Mouse (Mus musculus): Measurements from ENCODE around the gene Relch. TPM values are rescaled to one million over a fixed set of nuclear protein-coding genes. Genes with fewer than 3 reads are reported as not detected.
"Not testable (repeated sequence)": the region's sequence is repeated elsewhere in the genome, so short reads cannot be mapped to it uniquely, and the experiment has no call there.

The Relch gene
- polyA plus RNA-seq, 1 experiment: 11.4 TPM

- no peak overlapping the region for H3K4me3 ChIP-seq (ENCODE audit: control insufficient read depth, low read depth, low read length)
- 0 out of 2 replicates have a peak, but pooled peaks cover 2% of the 10 kb centered on the region for H3K4me1 ChIP-seq (ENCODE audit: control insufficient read depth, insufficient read depth, low read length)
- H3K36me3 ChIP-seq (ENCODE audit: control insufficient read depth, insufficient read depth, low read length): no peaks in the 10 kb centered on the region
- TF ChIP-seq POLR2A (IDR thresholded peaks at IDR 0.05; ENCODE audit: control insufficient read depth, low read depth, low read length): no peak
- TF ChIP-seq CTCF (IDR thresholded peaks at IDR 0.05; ENCODE audit: control insufficient read depth, insufficient read depth, insufficient replicate concordance, low read depth, low read length): no peak
- H3K27me3 ChIP-seq (ENCODE audit: control insufficient read depth, insufficient read depth, low read length): no peaks in the 10 kb centered on the region
- H3K27ac ChIP-seq (ENCODE audit: control insufficient read depth, insufficient read depth, low read depth, low read length): no peak overlapping the region
These were observed 95.9 kb downstream of the Relch start for GRCm38 (mm10) chr1:105759422-105760165.

GRCm38 (mm10) chr1:105765586-105765985 lies 101.9 kb downstream of the Relch start:
- Histone ChIP-seq H3K27me3 (ENCODE audit: control insufficient read depth, insufficient read depth, low read length) (no peaks in the 10 kb centered on the region), H3K4me1 (ENCODE audit: control insufficient read depth, insufficient read depth, low read length) (peaks cover 2% of the 10 kb centered on the region; the same call in 1 of the 2 replicates), H3K27ac (ENCODE audit: control insufficient read depth, insufficient read depth, low read depth, low read length) (peak overlapping the region; percentile 12; the same call in 1 of the 2 replicates), H3K36me3 (ENCODE audit: control insufficient read depth, insufficient read depth, low read length) (no peaks in the 10 kb centered on the region), H3K4me3 (ENCODE audit: control insufficient read depth, low read depth, low read length) (no peak overlapping the region)
- TF ChIP-seq CTCF (IDR thresholded peaks at IDR 0.05; ENCODE audit: control insufficient read depth, insufficient read depth, insufficient replicate concordance, low read depth, low read length): no peak
- no peak for TF ChIP-seq POLR2A (IDR thresholded peaks at IDR 0.05; ENCODE audit: control insufficient read depth, low read depth, low read length)

- not testable (repeated sequence) for H3K4me1 ChIP-seq (ENCODE audit: control insufficient read depth, insufficient read depth, low read length); H3K4me3 ChIP-seq (ENCODE audit: control insufficient read depth, low read depth, low read length); H3K27ac ChIP-seq (ENCODE audit: control insufficient read depth, insufficient read depth, low read depth, low read length); H3K36me3 ChIP-seq (ENCODE audit: control insufficient read depth, insufficient read depth, low read length); H3K27me3 ChIP-seq (ENCODE audit: control insufficient read depth, insufficient read depth, low read length)
These were observed 102.4 kb downstream of the Relch start for GRCm38 (mm10) chr1:105766099-105766498.

DNA sequence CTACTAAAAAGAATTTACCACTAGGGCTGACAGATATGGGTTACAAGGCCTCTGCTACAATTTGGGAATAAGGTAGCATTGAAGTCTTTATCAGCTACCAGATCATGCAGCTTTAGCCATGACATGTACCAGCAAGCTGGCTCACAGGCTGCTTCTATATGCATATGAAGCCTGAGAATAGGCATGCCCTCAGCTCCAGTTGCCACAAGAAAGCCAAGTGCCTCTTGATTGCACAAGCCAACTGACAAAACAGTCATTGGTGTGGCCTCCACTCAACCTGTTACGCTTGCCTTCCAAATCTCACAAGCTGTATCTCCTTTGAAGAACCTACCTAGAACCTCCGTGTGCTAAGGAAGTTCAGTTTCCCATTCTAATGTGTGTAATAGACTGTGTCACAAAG lies 104.7 kb downstream of the Relch start:
- H3K4me1 ChIP-seq (ENCODE audit: control insufficient read depth, insufficient read depth, low read length): peaks cover 2% of the 10 kb centered on the region; the same call in 1 of the 2 replicates
- TF ChIP-seq CTCF (IDR thresholded peaks at IDR 0.05; ENCODE audit: control insufficient read depth, insufficient read depth, insufficient replicate concordance, low read depth, low read length) (no peak), POLR2A (IDR thresholded peaks at IDR 0.05; ENCODE audit: control insufficient read depth, low read depth, low read length) (no peak)
- no peaks in the 10 kb centered on the region for H3K27me3 ChIP-seq (ENCODE audit: control insufficient read depth, insufficient read depth, low read length)
- H3K36me3 ChIP-seq (ENCODE audit: control insufficient read depth, insufficient read depth, low read length): no peaks in the 10 kb centered on the region
- H3K27ac ChIP-seq (ENCODE audit: control insufficient read depth, insufficient read depth, low read depth, low read length): no peak overlapping the region
- no peak overlapping the region for H3K4me3 ChIP-seq (ENCODE audit: control insufficient read depth, low read depth, low read length)

- Histone ChIP-seq H3K4me3 (ENCODE audit: control insufficient read depth, low read depth, low read length) (no peak overlapping the region), H3K4me1 (ENCODE audit: control insufficient read depth, insufficient read depth, low read length) (no peaks in the 10 kb centered on the region; the same call in 1 of the 2 replicates), H3K27ac (ENCODE audit: control insufficient read depth, insufficient read depth, low read depth, low read length) (no peak overlapping the region), H3K36me3 (ENCODE audit: control insufficient read depth, insufficient read depth, low read length) (no peaks in the 10 kb centered on the region), H3K27me3 (ENCODE audit: control insufficient read depth, insufficient read depth, low read length) (no peaks in the 10 kb centered on the region)
- TF ChIP-seq CTCF (IDR thresholded peaks at IDR 0.05; ENCODE audit: control insufficient read depth, insufficient read depth, insufficient replicate concordance, low read depth, low read length) (no peak), POLR2A (IDR thresholded peaks at IDR 0.05; ENCODE audit: control insufficient read depth, low read depth, low read length) (no peak)
These were observed 107.0 kb downstream of the Relch start for GRCm38 (mm10) chr1:105770685-105771084.

GRCm38 (mm10) chr1:105776426-105776825 lies 112.8 kb downstream of the Relch start:
- Histone ChIP-seq H3K4me1 (ENCODE audit: control insufficient read depth, insufficient read depth, low read length) (peaks cover 14% of the 10 kb centered on the region), H3K27me3 (ENCODE audit: control insufficient read depth, insufficient read depth, low read length) (no peaks in the 10 kb centered on the region), H3K4me3 (ENCODE audit: control insufficient read depth, low read depth, low read length) (no peak overlapping the region), H3K27ac (ENCODE audit: control insufficient read depth, insufficient read depth, low read depth, low read length) (no peak overlapping the region), H3K36me3 (ENCODE audit: control insufficient read depth, insufficient read depth, low read length) (no peaks in the 10 kb centered on the region)
- TF ChIP-seq POLR2A (IDR thresholded peaks at IDR 0.05; ENCODE audit: control insufficient read depth, low read depth, low read length) (no peak), CTCF (IDR thresholded peaks at IDR 0.05; ENCODE audit: control insufficient read depth, insufficient read depth, insufficient replicate concordance, low read depth, low read length) (no peak)

DNA sequence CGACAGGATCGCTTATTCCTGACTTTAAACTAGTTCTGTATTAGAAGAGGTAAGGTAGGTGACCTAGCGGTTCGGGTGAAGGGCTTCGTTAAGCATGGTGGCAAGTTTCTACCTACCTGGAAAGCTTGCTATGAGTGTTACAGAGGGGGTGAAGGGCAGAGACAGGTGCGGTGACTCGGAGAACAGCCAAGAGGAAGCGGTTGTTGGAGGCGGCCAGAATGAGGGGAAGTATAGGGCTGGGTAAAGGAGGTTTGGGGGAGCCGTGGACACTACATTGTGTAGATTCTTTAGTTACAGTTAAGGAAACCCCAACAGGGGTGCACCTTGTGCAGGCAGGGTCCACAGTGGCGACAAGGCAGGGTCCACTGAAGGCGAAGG lies 116.4 kb downstream of the Relch start:
- H3K27me3 ChIP-seq (ENCODE audit: control insufficient read depth, insufficient read depth, low read length): no peaks in the 10 kb centered on the region
- TF ChIP-seq CTCF (IDR thresholded peaks at IDR 0.05; ENCODE audit: control insufficient read depth, insufficient read depth, insufficient replicate concordance, low read depth, low read length): no peak
- TF ChIP-seq POLR2A (IDR thresholded peaks at IDR 0.05; ENCODE audit: control insufficient read depth, low read depth, low read length): no peak
- no peak overlapping the region for H3K27ac ChIP-seq (ENCODE audit: control insufficient read depth, insufficient read depth, low read depth, low read length)
- peak overlapping the region; percentile 84 for H3K4me3 ChIP-seq (ENCODE audit: control insufficient read depth, low read depth, low read length)
- no peaks in the 10 kb centered on the region for H3K36me3 ChIP-seq (ENCODE audit: control insufficient read depth, insufficient read depth, low read length)
- peaks cover 18% of the 10 kb centered on the region for H3K4me1 ChIP-seq (ENCODE audit: control insufficient read depth, insufficient read depth, low read length)
